In the genomic region with DNA sequence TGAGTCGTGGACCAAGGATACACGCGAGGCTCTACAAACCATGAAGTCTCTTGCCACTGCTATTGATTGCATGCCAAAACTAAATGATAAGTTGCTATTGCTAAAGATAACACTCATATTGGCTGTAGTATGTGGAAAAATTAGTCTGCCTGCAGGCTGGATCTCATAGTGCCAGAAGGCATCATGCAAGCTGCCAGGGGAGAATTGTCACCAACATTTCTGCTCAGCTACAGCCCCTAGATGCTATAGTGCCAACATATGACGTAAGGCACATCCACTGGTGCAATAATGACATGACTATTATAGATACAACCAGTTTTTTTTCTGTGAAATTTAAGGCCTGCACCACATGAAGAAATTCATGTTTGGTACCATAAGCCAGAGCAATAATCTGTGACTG, we compare ENCODE assay signal across 32 mouse cellular contexts.
A peak's percentile ranks its signal among the peaks of the same experiment; 100 is the strongest.
DNase-seq lines count a peak whose midpoint lies in the region; ATAC-seq lines count a peak whose summit lies in the region.
"Had no signal": no experiment of that assay in that cellular context is flagged by ENCODE, and none has a peak within 500 bp of the region (broad histone marks: within the 10 kb centered on the region; RNA-seq: fewer than 3 reads in every experiment).

No protein-coding gene starts in this region.

- H3K27me3 ChIP-seq in forebrain, embryonic 14.5 days (replicated peaks; ENCODE audit: control insufficient read depth, insufficient read depth, low read length): no peaks in the 10 kb centered on the region
- H3K27me3 ChIP-seq in forebrain, embryonic 11.5 days (ENCODE audit: control insufficient read depth, insufficient read depth, low read length): no peaks in the 10 kb centered on the region
- H3K27me3 ChIP-seq: embryonic facial prominence, embryonic 12.5 days; heart, embryonic 12.5 days; hindbrain, embryonic 15.5 days; kidney, embryonic 15.5 days; limb, embryonic 15.5 days; liver, embryonic 13.5 days; midbrain, embryonic 13.5 days; neural tube, embryonic 13.5 days; stomach, embryonic 15.5 days had no signal

- WGBS in forebrain, embryonic 14.5 days: 88% methylated on average over 4 of the region's 4 CpGs
- 92% methylated on average over 4 of the region's 4 CpGs for WGBS in forebrain, embryonic 11.5 days

- no peak overlapping the region for H3K4me3 ChIP-seq in forebrain, embryonic 14.5 days (ENCODE audit: low read depth, low read length)
- no peak overlapping the region for H3K4me3 ChIP-seq in forebrain, embryonic 11.5 days (ENCODE audit: low read depth, low read length)
- H3K4me3 ChIP-seq: embryonic facial prominence, embryonic 12.5 days; heart, adult 2 months; heart, embryonic 12.5 days; hindbrain, embryonic 15.5 days; kidney, embryonic 15.5 days; limb, embryonic 10.5 days; limb, embryonic 15.5 days; liver, embryonic 13.5 days; midbrain, embryonic 13.5 days; neural tube, embryonic 13.5 days; stomach, embryonic 15.5 days had no signal

- H3K9me3 ChIP-seq in forebrain, embryonic 14.5 days (replicated peaks; ENCODE audit: control insufficient read depth, low read length): no peaks in the 10 kb centered on the region
- H3K9me3 ChIP-seq in forebrain, embryonic 11.5 days (ENCODE audit: control insufficient read depth, low read length): no peaks in the 10 kb centered on the region
- H3K9me3 ChIP-seq: embryonic facial prominence, embryonic 12.5 days; heart, embryonic 12.5 days; hindbrain, embryonic 15.5 days; kidney, embryonic 15.5 days; limb, embryonic 10.5 days; limb, embryonic 15.5 days; liver, embryonic 13.5 days; midbrain, embryonic 13.5 days; neural tube, embryonic 13.5 days; stomach, embryonic 15.5 days had no signal

- DNase-seq in forebrain, embryonic 14.5 days (ENCODE audit: low spot score): peak; percentile 46
- no peak for DNase-seq in forebrain, embryonic 11.5 days (ENCODE audit: low spot score)
- peak; percentile 31 to 54 for DNase-seq in right cerebral cortex, postnatal 10 days (ENCODE audit: low spot score in 2 of 2)
- no peak for DNase-seq in right cerebral cortex, adult 2 months (ENCODE audit: low spot score in 2 of 2)
- DNase-seq in layer of hippocampus, adult 8-10 months (ENCODE audit: low spot score in 2 of 2): peak; percentile 8 to 22
- DNase-seq in heart, postnatal 36 days: no peak
- no peak for DNase-seq in kidney, postnatal 36 days
- DNase-seq: adrenal gland, postnatal 10 days; B cell, adult 2 months; cerebellum, adult 11 months; cerebellum, adult 9-10 months; cerebellum, postnatal 36 days; heart, adult 2 months; kidney, adult 18-20 months; kidney, postnatal 25 days; liver, embryonic 13.5 days; lung, adult 18-20 months; lung, postnatal 4 days; right cerebral cortex, postnatal 25 days; thymus, adult 18-20 months; thymus, postnatal 25 days had no signal

- intact Hi-C loops in heart, postnatal 36 days (cut with DNase I): no loop called here

- no peak overlapping the region for H3K9ac ChIP-seq in forebrain, embryonic 14.5 days (ENCODE audit: low read length)
- no peak overlapping the region for H3K9ac ChIP-seq in forebrain, embryonic 11.5 days (ENCODE audit: low read length)
- H3K9ac ChIP-seq: embryonic facial prominence, embryonic 12.5 days; heart, embryonic 12.5 days; hindbrain, embryonic 15.5 days; kidney, embryonic 15.5 days; limb, embryonic 15.5 days; liver, embryonic 13.5 days; midbrain, embryonic 13.5 days; neural tube, embryonic 13.5 days; stomach, embryonic 15.5 days had no signal

- no peak overlapping the region for H3K4me2 ChIP-seq in forebrain, embryonic 14.5 days (ENCODE audit: low read length)
- no peak overlapping the region for H3K4me2 ChIP-seq in forebrain, embryonic 11.5 days (ENCODE audit: low read depth, low read length, severe bottlenecking)
- H3K4me2 ChIP-seq: embryonic facial prominence, embryonic 12.5 days; heart, embryonic 12.5 days; hindbrain, embryonic 15.5 days; kidney, embryonic 15.5 days; limb, embryonic 15.5 days; liver, embryonic 13.5 days; midbrain, embryonic 13.5 days; neural tube, embryonic 13.5 days; stomach, embryonic 15.5 days had no signal

- no peak for ATAC-seq in forebrain, embryonic 14.5 days
- ATAC-seq in forebrain, embryonic 11.5 days (replicated peaks; ENCODE audit: low FRiP score): no peak
- ATAC-seq: inflammation-experienced regulatory T-cells, adult 6 months; lung, postnatal 0 days; midbrain, embryonic 13.5 days had no signal

- no peaks in the 10 kb centered on the region for H3K36me3 ChIP-seq in forebrain, embryonic 14.5 days (ENCODE audit: control insufficient read depth, insufficient read depth, low read length)
- no peaks in the 10 kb centered on the region for H3K36me3 ChIP-seq in forebrain, embryonic 11.5 days (ENCODE audit: control insufficient read depth, insufficient read depth, low read length)
- H3K36me3 ChIP-seq: embryonic facial prominence, embryonic 12.5 days; heart, embryonic 12.5 days; hindbrain, embryonic 15.5 days; kidney, embryonic 15.5 days; limb, embryonic 10.5 days; limb, embryonic 15.5 days; liver, embryonic 13.5 days; midbrain, embryonic 13.5 days; neural tube, embryonic 13.5 days; stomach, embryonic 15.5 days had no signal

- H3K4me1 ChIP-seq in forebrain, embryonic 14.5 days (ENCODE audit: control insufficient read depth, insufficient read depth, low read length): no peaks in the 10 kb centered on the region
- H3K4me1 ChIP-seq in forebrain, embryonic 11.5 days (replicated peaks; ENCODE audit: control insufficient read depth, insufficient read depth, low read length): no peaks in the 10 kb centered on the region
- H3K4me1 ChIP-seq: embryonic facial prominence, embryonic 12.5 days; heart, embryonic 12.5 days; hindbrain, embryonic 15.5 days; kidney, embryonic 15.5 days; limb, embryonic 10.5 days; limb, embryonic 15.5 days; liver, embryonic 13.5 days; midbrain, embryonic 13.5 days; neural tube, embryonic 13.5 days; stomach, embryonic 15.5 days had no signal

- H3K27ac ChIP-seq in forebrain, embryonic 14.5 days (ENCODE audit: low read depth, low read length): no peak overlapping the region
- H3K27ac ChIP-seq in forebrain, embryonic 11.5 days (ENCODE audit: low read depth, low read length): no peak overlapping the region
- H3K27ac ChIP-seq: embryonic facial prominence, embryonic 12.5 days; heart, adult 2 months; hindbrain, embryonic 15.5 days; kidney, embryonic 15.5 days; limb, embryonic 10.5 days; limb, embryonic 15.5 days; liver, embryonic 13.5 days; midbrain, embryonic 13.5 days; neural tube, embryonic 13.5 days; stomach, embryonic 15.5 days had no signal

Comparison
In these comparisons a context has a peak if more than half of its experiments do, and no peak if none do; other contexts are left out.
1. DNase-seq: peak in forebrain, embryonic 14.5 days (single experiment), right cerebral cortex, postnatal 10 days (2 of 2) and layer of hippocampus, adult 8-10 months (2 of 2); none in forebrain, embryonic 11.5 days (single experiment), right cerebral cortex, adult 2 months (0 of 2), heart, postnatal 36 days (0 of 2) and kidney, postnatal 36 days (0 of 2).